Mouse (Mus musculus) intestine, embryonic 14.5 days (tissue): ENCODE measurements around the gene Foxp2. TPM values are rescaled to one million over a fixed set of nuclear protein-coding genes. Genes with fewer than 3 reads are reported as not detected.

Source experiments
- ATAC-seq: fragments of 200-750 bp; cut with Nextera tagmentation; replicated peaks from 2 replicates; pipeline ENCODE4 v1.8.0; 2017; ENCODE audit warnings: low read depth, moderate number of reproducible peaks, moderate TSS enrichment, moderate library complexity; ENCODE audit not compliant: low FRiP score, low TSS enrichment
- DNase-seq: peaks from one replicate; pipeline ENCODE4 v3.0.0-alpha.2; 2018; ENCODE audit warnings: low spot score
- H3K27ac ChIP-seq: fragments of 300-500 bp; sonication (generic); 2 replicates; pipeline ENCODE4 v1.5.1; 2014; ENCODE audit warnings: low read depth, mild to moderate bottlenecking, control low read depth
- H3K27me3 ChIP-seq: fragments of 300-500 bp; sonication (generic); replicated peaks from 2 replicates; pipeline ENCODE4 v1.6.1; 2014; ENCODE audit warnings: low read length, control low read depth; ENCODE audit not compliant: control insufficient read depth, insufficient read depth
- H3K36me3 ChIP-seq: fragments of 300-500 bp; sonication (generic); 2 replicates; pipeline ENCODE4 v1.6.1; 2014; ENCODE audit warnings: low read length, control low read depth; ENCODE audit not compliant: control insufficient read depth, insufficient read depth
- H3K4me1 ChIP-seq: fragments of 300-500 bp; sonication (generic); replicated peaks from 2 replicates; pipeline ENCODE4 v1.6.1; 2014; ENCODE audit warnings: low read length, control low read depth, mixed read lengths; ENCODE audit not compliant: control insufficient read depth, insufficient read depth
- H3K4me2 ChIP-seq: fragments of 300-500 bp; sonication (generic); 2 replicates; pipeline ENCODE4 v1.6.1; 2014; ENCODE audit warnings: low read length
- H3K4me3 ChIP-seq: fragments of 300-500 bp; sonication (generic); 2 replicates; pipeline ENCODE4 v1.5.1; 2014; ENCODE audit warnings: low read depth, low read length, control low read depth, mixed read lengths
- H3K9ac ChIP-seq: fragments of 300-500 bp; sonication (generic); 2 replicates; pipeline ENCODE4 v1.6.1; 2014; ENCODE audit warnings: mild to moderate bottlenecking, low read length
- H3K9me3 ChIP-seq: fragments of 300-500 bp; sonication (generic); 2 replicates; pipeline ENCODE4 v1.6.1; 2016; ENCODE audit warnings: low read length, control low read depth; ENCODE audit not compliant: control insufficient read depth
- WGBS: fragments of 180-500 bp; shearing (Covaris S2); extraction: QIAGEN DNeasy Blood & Tissue Kit; methylation state at CpG from one replicate; pipeline ENCODE4 v1.1.7; 2014; 5-methylcytosine and 5-hydroxymethylcytosine counted together
- polyA plus RNA-seq: library from polyadenylated mRNA; unstranded; fragments of >200 nt; fragmentation: Nextera tagmentation; extraction: Ambion mirVana; gene quantifications from 2 replicates; pipeline ENCODE4 v1.2.1, GENCODE M21; 2014

Foxp2 gene
- polyA plus RNA-seq, 1 experiment from 2014 or later = 35.9 TPM

DNA sequence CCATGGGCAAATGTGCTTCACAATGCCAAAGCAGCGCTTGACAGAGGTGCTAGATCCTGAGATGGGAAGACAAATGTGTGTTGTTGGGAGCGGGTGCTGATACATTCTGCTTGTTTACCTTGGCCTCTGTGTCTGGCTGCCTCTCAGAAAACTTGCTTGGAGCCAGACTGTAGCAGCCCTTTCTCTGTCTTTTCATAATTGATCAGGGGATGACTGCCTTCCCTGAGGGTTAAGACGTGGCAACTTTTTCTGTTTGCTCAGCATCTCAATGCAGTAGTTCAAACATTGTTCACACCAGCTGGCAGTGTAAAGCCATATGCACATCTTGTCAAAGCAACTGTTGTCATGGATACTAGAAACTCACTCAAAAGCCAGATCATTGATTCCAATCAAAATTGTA is 384.1 kb downstream of the Foxp2 start:
- no peaks in the 10 kb centered on the region for H3K9me3 ChIP-seq
- no peaks in the 10 kb centered on the region for H3K36me3 ChIP-seq
- WGBS = 47% methylated on average over 3 of the region's 3 CpGs
- H3K4me2 ChIP-seq = no peak overlapping the region
- H3K27me3 ChIP-seq = no peaks in the 10 kb centered on the region
- no peak for ATAC-seq
- H3K27ac ChIP-seq = no peak overlapping the region
- 0 out of 2 replicates have a peak, but pooled peaks cover 3% of the 10 kb centered on the region for H3K4me1 ChIP-seq
- no peak overlapping the region for H3K9ac ChIP-seq
- no peak for DNase-seq
- H3K4me3 ChIP-seq = no peak overlapping the region

DNA sequence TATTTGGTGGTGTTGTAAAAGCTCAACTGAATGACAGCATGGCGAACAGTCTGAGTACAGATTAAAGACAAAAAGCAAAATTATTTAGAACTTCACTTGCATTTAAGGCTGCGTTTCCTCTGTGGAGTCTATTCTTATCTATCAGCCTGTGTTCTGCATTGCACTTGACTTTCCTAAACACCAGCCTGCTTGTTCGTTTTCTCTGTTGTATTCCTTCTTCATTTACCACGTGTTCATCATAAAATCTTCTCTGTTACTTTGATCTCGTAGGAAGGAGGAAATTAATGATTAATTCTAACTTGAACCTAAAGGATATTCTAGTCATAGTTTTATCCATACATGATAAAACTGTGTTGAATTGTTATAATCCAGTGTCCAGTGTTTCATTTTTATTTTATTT is 392.9 kb downstream of the Foxp2 start:
- no peak overlapping the region for H3K4me3 ChIP-seq
- ATAC-seq = no peak
- H3K9me3 ChIP-seq = no peaks in the 10 kb centered on the region
- no peak overlapping the region for H3K27ac ChIP-seq
- H3K36me3 ChIP-seq = no peaks in the 10 kb centered on the region
- H3K4me2 ChIP-seq = no peak overlapping the region
- H3K27me3 ChIP-seq = no peaks in the 10 kb centered on the region
- no peak overlapping the region for H3K9ac ChIP-seq
- H3K4me1 ChIP-seq = 0 out of 2 replicates have a peak, but pooled peaks cover 1% of the 10 kb centered on the region
- DNase-seq = no peak
- WGBS = 67% methylated on average over 5 of the region's 5 CpGs

DNA sequence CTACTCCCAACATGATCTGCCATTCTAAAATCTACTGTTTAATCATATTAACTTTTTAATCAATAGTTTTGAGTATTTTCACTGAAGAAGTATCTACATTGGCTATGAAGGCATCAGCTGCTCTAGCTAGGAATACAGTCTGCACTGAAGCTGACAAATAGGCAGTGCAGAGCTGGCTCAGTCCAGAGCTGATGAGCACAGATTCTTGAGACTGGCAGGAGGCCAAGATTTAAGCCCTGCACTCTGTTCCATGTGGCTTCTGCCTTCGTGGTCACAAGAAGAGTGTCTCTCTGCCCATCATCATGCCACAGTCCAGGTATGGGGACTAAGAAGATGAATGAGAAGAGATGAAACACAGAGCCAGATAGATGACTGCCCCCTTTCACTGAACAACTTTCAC is 398.1 kb downstream of the Foxp2 start:
- Histone ChIP-seq H3K36me3 (no peaks in the 10 kb centered on the region), H3K9ac (no peak overlapping the region), H3K4me1 (0 out of 2 replicates have a peak, but pooled peaks cover 7% of the 10 kb centered on the region), H3K4me3 (no peak overlapping the region), H3K27me3 (no peaks in the 10 kb centered on the region), H3K27ac (no peak overlapping the region), H3K9me3 (no peaks in the 10 kb centered on the region), H3K4me2 (no peak overlapping the region)
- ATAC-seq (no peak), DNase-seq (no peak)
- 8% methylated on average over 1 of the region's 1 CpGs for WGBS

DNA sequence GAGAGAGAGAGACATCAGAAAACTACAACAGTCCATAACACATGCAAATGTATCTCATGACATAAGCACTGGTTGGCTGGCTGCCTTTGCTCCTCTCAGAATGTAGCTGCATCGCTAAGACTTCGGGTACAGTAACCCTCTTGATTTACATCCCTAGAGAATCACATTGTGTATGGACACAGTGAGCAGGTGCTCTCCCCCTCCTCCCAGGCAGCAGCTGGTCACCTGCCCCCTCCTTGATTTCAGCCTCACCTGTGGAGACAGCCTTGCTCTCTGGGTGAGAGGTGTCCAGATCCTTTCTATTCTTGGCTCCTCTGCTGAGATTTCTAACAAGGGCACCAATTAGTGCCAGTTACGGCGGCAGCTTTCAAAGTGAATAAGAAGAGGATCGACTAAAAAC is 409.5 kb downstream of the Foxp2 start:
- H3K27ac ChIP-seq = no peak overlapping the region
- no peak overlapping the region for H3K4me2 ChIP-seq
- H3K9ac ChIP-seq = no peak overlapping the region
- DNase-seq (no peak), ATAC-seq (no peak)
- H3K27me3 ChIP-seq = no peaks in the 10 kb centered on the region
- no peaks in the 10 kb centered on the region for H3K9me3 ChIP-seq
- H3K4me3 ChIP-seq = no peak overlapping the region
- no peaks in the 10 kb centered on the region for H3K4me1 ChIP-seq
- H3K36me3 ChIP-seq = no peaks in the 10 kb centered on the region
- WGBS = 61% methylated on average over 5 of the region's 5 CpGs

DNA sequence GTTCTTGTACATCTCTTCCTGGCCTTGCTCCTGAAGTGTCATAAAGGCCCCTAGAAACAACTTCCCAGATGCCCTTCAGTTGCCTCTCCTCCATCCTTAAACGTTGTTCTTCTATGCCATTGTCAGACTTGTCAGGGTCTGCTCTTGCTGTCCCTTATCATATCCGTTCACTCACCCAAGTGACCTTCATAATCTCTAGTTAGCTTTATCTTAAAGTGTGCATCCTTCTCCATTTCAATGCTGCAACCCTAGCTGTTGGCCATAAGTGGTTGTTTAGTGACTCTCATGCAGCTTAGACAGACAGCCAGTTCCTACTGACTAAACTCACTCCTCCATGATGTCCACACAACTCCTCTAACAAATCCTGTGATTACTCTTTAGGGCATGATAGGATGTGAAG is 415.8 kb downstream of the Foxp2 start:
- Histone ChIP-seq H3K9me3 (no peaks in the 10 kb centered on the region), H3K4me1 (no peaks in the 10 kb centered on the region), H3K9ac (no peak overlapping the region), H3K4me3 (no peak overlapping the region), H3K27me3 (no peaks in the 10 kb centered on the region), H3K27ac (no peak overlapping the region), H3K36me3 (no peaks in the 10 kb centered on the region), H3K4me2 (no peak overlapping the region)
- 78% methylated on average over 2 of the region's 2 CpGs for WGBS
- DNase-seq (no peak), ATAC-seq (no peak)

DNA sequence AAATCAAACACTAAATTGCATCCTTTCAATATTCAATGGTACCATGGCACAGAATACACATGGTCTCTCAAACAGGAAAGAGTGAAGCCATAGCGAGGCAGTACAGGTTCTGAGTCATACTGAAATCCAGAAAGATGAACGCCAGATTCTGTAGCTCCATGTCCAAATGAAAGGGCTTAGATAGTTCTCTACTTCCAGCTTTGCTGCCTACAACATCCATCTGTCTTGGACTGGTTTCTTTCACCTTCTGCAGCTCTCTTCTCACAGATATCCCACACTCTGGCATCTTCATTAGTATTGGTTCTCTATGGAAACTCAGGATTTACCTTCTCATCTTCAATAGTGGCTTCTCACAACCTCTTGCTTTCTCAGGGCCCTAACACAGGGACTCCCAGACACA is 417.2 kb downstream of the Foxp2 start:
- no peak for DNase-seq
- Histone ChIP-seq H3K36me3 (no peaks in the 10 kb centered on the region), H3K27me3 (no peaks in the 10 kb centered on the region), H3K27ac (no peak overlapping the region), H3K9me3 (no peaks in the 10 kb centered on the region), H3K4me1 (no peaks in the 10 kb centered on the region), H3K4me2 (no peak overlapping the region), H3K9ac (no peak overlapping the region), H3K4me3 (no peak overlapping the region)
- WGBS = 92% methylated on average over 2 of the region's 2 CpGs
- ATAC-seq = no peak

DNA sequence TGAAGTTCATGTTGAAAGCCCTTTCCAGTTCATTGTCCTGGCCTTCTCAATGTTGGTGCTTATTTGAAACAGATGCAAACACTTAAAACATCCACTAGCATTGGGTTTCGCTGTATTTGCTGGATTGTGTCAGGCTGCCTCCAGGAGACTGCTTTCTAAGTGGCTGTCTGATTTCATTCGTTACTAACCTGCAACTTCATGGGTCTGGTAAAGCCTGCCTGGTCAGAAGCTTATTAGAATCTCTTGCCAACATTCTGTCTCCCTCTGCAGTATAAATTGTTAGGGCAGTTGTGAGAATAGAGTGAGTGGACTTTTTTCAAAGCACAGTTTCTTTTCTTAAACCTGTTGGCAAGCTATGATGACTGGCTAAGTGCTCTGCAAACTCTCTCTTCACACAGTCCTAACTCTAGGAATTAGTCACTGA is 420.4 kb downstream of the Foxp2 start:
- DNase-seq = no peak
- Histone ChIP-seq H3K9me3 (no peaks in the 10 kb centered on the region), H3K4me1 (no peaks in the 10 kb centered on the region), H3K36me3 (no peaks in the 10 kb centered on the region), H3K27ac (no peak overlapping the region), H3K27me3 (no peaks in the 10 kb centered on the region), H3K4me2 (no peak overlapping the region), H3K4me3 (no peak overlapping the region), H3K9ac (no peak overlapping the region)
- 34% methylated on average over 2 of the region's 2 CpGs for WGBS
- no peak for ATAC-seq

DNA sequence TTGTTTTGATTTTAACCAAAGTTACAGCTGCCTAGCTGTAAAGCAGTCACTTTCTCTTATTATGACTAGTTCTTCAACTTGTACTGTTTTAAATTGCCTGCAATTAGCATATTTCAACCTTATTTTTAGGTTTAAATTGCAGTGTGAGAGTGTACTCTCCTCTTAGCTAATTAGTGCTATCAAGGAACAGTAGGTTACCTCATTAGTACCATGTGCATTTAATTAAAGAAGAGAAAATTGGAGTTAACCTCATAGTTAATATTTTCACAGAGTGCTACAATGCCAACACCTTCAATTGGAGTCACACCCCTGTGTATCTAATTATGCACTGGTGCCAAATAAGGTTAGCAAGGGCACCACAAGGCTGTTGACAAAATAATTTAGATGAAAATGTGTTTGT is 421.9 kb downstream of the Foxp2 start:
- no peak for DNase-seq
- Histone ChIP-seq H3K27ac (no peak overlapping the region), H3K27me3 (no peaks in the 10 kb centered on the region), H3K9ac (no peak overlapping the region), H3K4me2 (no peak overlapping the region), H3K36me3 (no peaks in the 10 kb centered on the region), H3K4me3 (no peak overlapping the region), H3K9me3 (no peaks in the 10 kb centered on the region), H3K4me1 (no peaks in the 10 kb centered on the region)
- no peak for ATAC-seq

DNA sequence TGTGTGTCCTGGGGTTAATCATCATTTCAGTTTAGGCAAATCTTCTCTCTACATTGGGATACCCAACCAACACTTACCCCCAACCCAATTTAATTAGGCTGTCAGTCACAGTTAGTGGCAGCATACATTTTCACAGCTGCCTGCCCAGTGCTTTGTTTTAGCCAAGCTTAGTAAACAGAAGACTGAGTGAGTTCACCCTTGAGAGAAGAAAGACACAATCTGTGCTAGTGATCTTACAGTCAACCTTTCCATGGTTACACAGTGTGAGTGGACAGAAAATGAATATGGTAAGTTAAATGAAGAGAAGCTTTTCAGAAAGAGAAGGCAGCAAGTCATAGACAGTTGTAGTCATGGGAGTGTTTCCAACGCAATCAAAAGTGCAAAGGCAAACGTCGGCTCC is 446.6 kb downstream of the Foxp2 start:
- H3K4me3 ChIP-seq = no peak overlapping the region
- H3K9me3 ChIP-seq = no peaks in the 10 kb centered on the region
- DNase-seq = no peak
- H3K27me3 ChIP-seq = no peaks in the 10 kb centered on the region
- no peak for ATAC-seq
- H3K27ac ChIP-seq = no peak overlapping the region
- H3K4me2 ChIP-seq = no peak overlapping the region
- 86% methylated on average over 3 of the region's 3 CpGs for WGBS
- no peaks in the 10 kb centered on the region for H3K4me1 ChIP-seq
- no peak overlapping the region for H3K9ac ChIP-seq
- H3K36me3 ChIP-seq = no peaks in the 10 kb centered on the region
